Mouse (Mus musculus): ENCODE measurements at regions not wholly inside any gene's neighbourhood (a gene's known extent, or its start where the extent isn't known, plus 50 kb on each side); places are given as distances from the start of the nearest gene placed in this dataset.

DNA sequence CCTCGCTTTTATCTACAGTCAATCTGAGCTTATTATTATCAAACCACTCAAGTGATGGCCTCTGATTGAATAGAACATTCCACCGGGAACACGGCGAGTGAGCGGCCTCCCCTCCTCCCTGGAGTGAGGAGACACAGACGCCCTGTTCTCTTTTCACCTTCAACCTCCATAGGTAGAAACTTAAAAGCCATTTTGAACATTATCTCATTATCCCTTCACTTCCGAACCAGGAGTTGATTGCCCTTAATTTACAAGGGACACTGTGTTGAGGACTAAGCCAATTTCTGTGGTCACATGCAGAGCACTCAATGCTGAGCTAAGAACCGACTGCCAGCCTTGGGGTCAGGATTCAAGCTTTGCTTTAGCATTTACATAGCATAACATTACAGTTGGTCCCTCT is 93.1 kb upstream of the Id4 start:
- H3K9me3 ChIP-seq (ENCODE audit: control insufficient read depth, low read length) = no peaks in the 10 kb centered on the region
- WGBS = 37% methylated on average over 8 of the region's 8 CpGs
- ATAC-seq (ENCODE audit: insufficient number of reproducible peaks, insufficient read depth, low FRiP score, low read depth) = no peak
- H3K36me3 ChIP-seq (ENCODE audit: control insufficient read depth, insufficient read depth, low read length) = no peaks in the 10 kb centered on the region
- H3K27me3 ChIP-seq (ENCODE audit: control insufficient read depth, insufficient read depth, low read length) = no peaks in the 10 kb centered on the region
- H3K27ac ChIP-seq (replicated peaks in 1 of 2; ENCODE audit: control insufficient read depth in 1 of 2, insufficient read depth in 1 of 2, low read depth in 2 of 2, low read length in 2 of 2) = no peak overlapping the region
- H3K4me3 ChIP-seq (ENCODE audit: control insufficient read depth in 1 of 2, insufficient read depth in 1 of 2, low read depth in 1 of 2, low read length in 2 of 2) = no peak overlapping the region
- H3K4me1 ChIP-seq (ENCODE audit: control insufficient read depth in 2 of 2, insufficient read depth in 2 of 2, low read length in 2 of 2) = peaks cover 7 to 14% of the 10 kb centered on the region in 2 experiments
- no peak overlapping the region for H3K9ac ChIP-seq (ENCODE audit: low read length)
- no peak overlapping the region for H3K4me2 ChIP-seq (ENCODE audit: low read length)

GRCm38 (mm10) chr13:48171309-48171953 is 89.6 kb upstream of the Id4 start:
- 51% methylated on average over 16 of the region's 16 CpGs for WGBS
- no peaks in the 10 kb centered on the region for H3K9me3 ChIP-seq (ENCODE audit: control insufficient read depth, low read length)
- no peaks in the 10 kb centered on the region for H3K36me3 ChIP-seq (ENCODE audit: control insufficient read depth, insufficient read depth, low read length)
- no peak overlapping the region for H3K4me2 ChIP-seq (ENCODE audit: low read length)
- H3K27me3 ChIP-seq (ENCODE audit: control insufficient read depth, insufficient read depth, low read length) = no peaks in the 10 kb centered on the region
- no peak overlapping the region for H3K4me3 ChIP-seq (ENCODE audit: control insufficient read depth in 1 of 2, insufficient read depth in 1 of 2, low read depth in 1 of 2, low read length in 2 of 2)
- H3K9ac ChIP-seq (ENCODE audit: low read length) = no peak overlapping the region
- no peak overlapping the region for H3K27ac ChIP-seq (replicated peaks in 1 of 2; ENCODE audit: control insufficient read depth in 1 of 2, insufficient read depth in 1 of 2, low read depth in 2 of 2, low read length in 2 of 2)
- ATAC-seq (ENCODE audit: insufficient number of reproducible peaks, insufficient read depth, low FRiP score, low read depth) = no peak
- peaks cover 4 to 8% of the 10 kb centered on the region in 2 experiments for H3K4me1 ChIP-seq (ENCODE audit: control insufficient read depth in 2 of 2, insufficient read depth in 2 of 2, low read length in 2 of 2)

GRCm38 (mm10) chr13:48171994-48172393 is 89.0 kb upstream of the Id4 start:
- WGBS = 69% methylated on average over 3 of the region's 3 CpGs
- no peaks in the 10 kb centered on the region for H3K9me3 ChIP-seq (ENCODE audit: control insufficient read depth, low read length)
- H3K9ac ChIP-seq (ENCODE audit: low read length) = no peak overlapping the region
- no peaks in the 10 kb centered on the region for H3K36me3 ChIP-seq (ENCODE audit: control insufficient read depth, insufficient read depth, low read length)
- H3K4me1 ChIP-seq (ENCODE audit: control insufficient read depth in 2 of 2, insufficient read depth in 2 of 2, low read length in 2 of 2) = peaks cover 4 to 6% of the 10 kb centered on the region in 2 experiments
- no peaks in the 10 kb centered on the region for H3K27me3 ChIP-seq (ENCODE audit: control insufficient read depth, insufficient read depth, low read length)
- no peak overlapping the region for H3K4me2 ChIP-seq (ENCODE audit: low read length)
- ATAC-seq (ENCODE audit: insufficient number of reproducible peaks, insufficient read depth, low FRiP score, low read depth) = no peak
- H3K4me3 ChIP-seq (ENCODE audit: control insufficient read depth in 1 of 2, insufficient read depth in 1 of 2, low read depth in 1 of 2, low read length in 2 of 2) = no peak overlapping the region
- no peak overlapping the region for H3K27ac ChIP-seq (replicated peaks in 1 of 2; ENCODE audit: control insufficient read depth in 1 of 2, insufficient read depth in 1 of 2, low read depth in 2 of 2, low read length in 2 of 2)

DNA sequence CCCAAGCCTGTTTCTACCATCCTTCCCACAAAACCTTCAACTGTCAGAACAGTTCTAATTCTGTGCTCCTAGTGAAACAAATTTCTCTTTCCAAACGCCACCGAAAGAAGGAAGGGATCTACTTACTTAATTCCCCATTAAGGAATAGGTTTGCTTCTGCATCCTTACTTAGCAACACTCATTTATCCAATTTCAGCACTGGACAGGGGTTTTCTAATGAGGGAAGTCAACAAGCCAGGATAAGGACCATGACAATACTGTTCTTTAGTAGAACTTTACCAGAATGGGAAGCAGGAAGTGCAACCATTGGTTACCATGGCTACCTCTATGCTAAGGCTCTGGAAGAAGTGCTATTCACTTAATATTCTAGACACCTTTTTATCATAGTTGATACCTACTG is 68.6 kb upstream of the Id4 start:
- Histone ChIP-seq H3K36me3 (ENCODE audit: control insufficient read depth, insufficient read depth, low read length) (no peaks in the 10 kb centered on the region), H3K27me3 (ENCODE audit: control insufficient read depth, insufficient read depth, low read length) (no peaks in the 10 kb centered on the region), H3K9me3 (ENCODE audit: control insufficient read depth, low read length) (no peaks in the 10 kb centered on the region), H3K4me1 (ENCODE audit: control insufficient read depth in 2 of 2, insufficient read depth in 2 of 2, low read length in 2 of 2) (no peaks in the 10 kb centered on the region), H3K4me3 (ENCODE audit: control insufficient read depth in 1 of 2, insufficient read depth in 1 of 2, low read depth in 1 of 2, low read length in 2 of 2) (no peak overlapping the region), H3K9ac (ENCODE audit: low read length) (no peak overlapping the region), H3K27ac (replicated peaks in 1 of 2; ENCODE audit: control insufficient read depth in 1 of 2, insufficient read depth in 1 of 2, low read depth in 2 of 2, low read length in 2 of 2) (no peak overlapping the region), H3K4me2 (ENCODE audit: low read length) (no peak overlapping the region)
- ATAC-seq (ENCODE audit: insufficient number of reproducible peaks, insufficient read depth, low FRiP score, low read depth) = no peak
- WGBS = 77% methylated on average over 2 of the region's 2 CpGs

- no peaks in the 10 kb centered on the region for H3K9me3 ChIP-seq (ENCODE audit: control insufficient read depth, low read length)
- H3K9ac ChIP-seq (ENCODE audit: low read length) = no peak overlapping the region
- H3K4me2 ChIP-seq (ENCODE audit: low read length) = no peak overlapping the region
- no peaks in the 10 kb centered on the region for H3K27me3 ChIP-seq (ENCODE audit: control insufficient read depth, insufficient read depth, low read length)
- no peak overlapping the region for H3K4me3 ChIP-seq (ENCODE audit: control insufficient read depth in 1 of 2, insufficient read depth in 1 of 2, low read depth in 1 of 2, low read length in 2 of 2)
- H3K4me1 ChIP-seq (ENCODE audit: control insufficient read depth in 2 of 2, insufficient read depth in 2 of 2, low read length in 2 of 2) = no peaks in the 10 kb centered on the region
- no peak for ATAC-seq (ENCODE audit: insufficient number of reproducible peaks, insufficient read depth, low FRiP score, low read depth)
- H3K36me3 ChIP-seq (ENCODE audit: control insufficient read depth, insufficient read depth, low read length) = no peaks in the 10 kb centered on the region
- WGBS = 77% methylated on average over 5 of the region's 5 CpGs
- H3K27ac ChIP-seq (replicated peaks in 1 of 2; ENCODE audit: control insufficient read depth in 1 of 2, insufficient read depth in 1 of 2, low read depth in 2 of 2, low read length in 2 of 2) = no peak overlapping the region
Observed at GRCm38 (mm10) chr13:48193942-48194341, 67.1 kb upstream of the Id4 start.

- Histone ChIP-seq H3K4me2 (ENCODE audit: low read length) (no peak overlapping the region), H3K9ac (ENCODE audit: low read length) (no peak overlapping the region), H3K4me3 (ENCODE audit: control insufficient read depth in 1 of 2, insufficient read depth in 1 of 2, low read depth in 1 of 2, low read length in 2 of 2) (no peak overlapping the region), H3K4me1 (ENCODE audit: control insufficient read depth in 2 of 2, insufficient read depth in 2 of 2, low read length in 2 of 2) (no peaks in the 10 kb centered on the region), H3K27me3 (ENCODE audit: control insufficient read depth, insufficient read depth, low read length) (no peaks in the 10 kb centered on the region), H3K36me3 (ENCODE audit: control insufficient read depth, insufficient read depth, low read length) (no peaks in the 10 kb centered on the region), H3K9me3 (ENCODE audit: control insufficient read depth, low read length) (no peaks in the 10 kb centered on the region), H3K27ac (replicated peaks in 1 of 2; ENCODE audit: control insufficient read depth in 1 of 2, insufficient read depth in 1 of 2, low read depth in 2 of 2, low read length in 2 of 2) (no peak overlapping the region)
- 44% methylated on average over 4 of the region's 4 CpGs for WGBS
- no peak for ATAC-seq (ENCODE audit: insufficient number of reproducible peaks, insufficient read depth, low FRiP score, low read depth)
Observed at GRCm38 (mm10) chr13:48207824-48208223, 53.2 kb upstream of the Id4 start.
